Mouse (Mus musculus): ENCODE data around the gene Zbtb48. TPM values are rescaled to one million over a fixed set of nuclear protein-coding genes. Genes with fewer than 3 reads are reported as not detected.

Gene Zbtb48
- polyA plus RNA-seq, 1 experiment, result 7.2 TPM

DNA sequence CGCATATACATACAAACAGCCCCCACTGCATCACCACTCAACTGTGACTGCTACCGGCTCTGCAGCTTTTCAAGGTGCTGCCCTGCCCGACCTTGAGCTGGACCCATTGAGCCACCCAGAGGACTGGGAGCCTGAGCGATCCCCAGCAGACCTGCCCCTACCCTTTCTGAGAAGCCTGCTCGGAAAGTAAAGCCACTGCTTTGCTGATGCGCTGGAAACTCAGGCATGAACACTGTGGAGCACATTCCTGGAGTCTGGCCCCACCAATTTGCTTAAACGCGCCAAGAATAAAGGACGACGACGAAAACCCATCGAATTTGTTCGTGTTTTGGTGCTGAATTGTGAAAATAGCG is 19.3 kb downstream of the Zbtb48 start:
- Histone ChIP-seq H3K4me3 (peak overlapping the region; percentile 55), H3K4me2 (ENCODE audit: low read depth) (peak overlapping the region; percentile 100), H3ac (ENCODE audit: control insufficient read depth, insufficient read length) (no peak overlapping the region), H3K27me3 (ENCODE audit: control insufficient read depth, insufficient read depth, insufficient read length) (no peaks in the 10 kb centered on the region), H3K36me3 (ENCODE audit: control insufficient read depth, insufficient read depth) (no peaks in the 10 kb centered on the region), H3K79me2 (ENCODE audit: control insufficient read depth, insufficient read depth) (peaks cover 35% of the 10 kb centered on the region)
- no peak for TF ChIP-seq TCF12 (IDR thresholded peaks at IDR 0.05; ENCODE audit: insufficient read depth, poor library complexity, severe bottlenecking)

DNA sequence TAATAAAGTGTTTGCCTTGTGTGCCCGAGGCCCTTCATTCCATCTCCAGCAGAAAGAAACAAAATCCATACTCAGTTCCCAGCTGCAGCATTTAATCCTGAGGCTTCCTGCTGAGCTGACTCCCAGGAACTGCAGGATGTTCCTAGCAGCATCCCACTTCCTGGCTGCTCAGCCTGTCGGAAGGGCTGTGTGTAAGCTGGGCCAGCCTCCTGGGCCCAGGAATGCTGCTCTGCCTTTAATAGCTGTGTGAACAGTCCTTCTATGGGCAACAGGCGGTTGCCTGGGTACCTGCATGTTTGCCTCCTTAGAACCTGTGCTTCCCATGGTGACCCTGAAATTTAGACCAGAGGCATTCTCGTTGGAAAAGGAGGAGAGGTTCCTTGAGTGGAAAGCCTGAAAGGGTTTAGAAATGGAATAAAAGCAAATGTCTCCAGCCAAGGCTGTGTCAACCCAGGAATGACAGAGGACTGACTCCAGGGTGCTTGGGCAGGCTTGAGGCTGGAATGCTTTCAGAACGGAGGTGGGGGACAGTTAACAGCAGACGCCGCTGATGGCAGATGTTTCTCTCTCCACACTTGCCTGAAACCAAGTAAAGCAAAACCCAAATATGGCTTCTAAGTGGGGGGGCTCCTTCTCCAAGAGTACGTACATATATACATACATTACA is 19.9 kb downstream of the Zbtb48 start:
- TF ChIP-seq MYOD1 (IDR thresholded peaks at IDR 0.05; ENCODE audit: control insufficient read depth in 1 of 3, insufficient read length in 2 of 3, low read depth in 2 of 3) (no peak), POLR2A (IDR thresholded peaks at IDR 0.05; ENCODE audit: insufficient read length, low read depth) (peak; percentile 9)
- Histone ChIP-seq H3K27me3 (ENCODE audit: control insufficient read depth, insufficient read depth, insufficient read length) (no peaks in the 10 kb centered on the region), H3K36me3 (ENCODE audit: control insufficient read depth, insufficient read depth) (no peaks in the 10 kb centered on the region), H3K4me3 (peak overlapping the region; percentile 55), H3ac (ENCODE audit: control insufficient read depth, insufficient read length) (no peak overlapping the region), H3K4me2 (ENCODE audit: low read depth) (peak overlapping the region; percentile 100), H3K79me2 (ENCODE audit: control insufficient read depth, insufficient read depth) (peaks cover 30% of the 10 kb centered on the region)

DNA sequence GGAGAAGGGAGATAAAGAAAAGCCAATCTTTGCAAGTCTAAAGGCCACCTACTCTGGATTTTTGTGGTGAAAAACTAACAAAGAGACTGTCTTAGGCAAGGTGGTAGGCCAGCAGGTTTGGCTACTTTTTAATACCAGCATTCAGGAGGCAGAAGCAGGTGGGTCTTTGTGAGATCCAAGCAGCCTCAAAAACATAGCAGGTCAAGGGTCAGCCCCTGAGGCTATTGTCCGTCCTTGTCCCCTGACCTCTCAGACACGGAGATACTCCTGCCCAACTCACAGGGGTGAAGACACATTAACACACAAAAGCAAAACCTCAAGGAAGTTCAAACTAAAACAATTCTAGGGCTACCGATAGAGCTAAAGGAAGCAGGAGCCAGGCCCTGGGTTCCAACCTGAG is 20.7 kb downstream of the Zbtb48 start:
- H3ac ChIP-seq (ENCODE audit: control insufficient read depth, insufficient read length), result no peak overlapping the region
- no peak overlapping the region for H3K4me3 ChIP-seq
- no peaks in the 10 kb centered on the region for H3K36me3 ChIP-seq (ENCODE audit: control insufficient read depth, insufficient read depth)
- TF ChIP-seq TCF12 (IDR thresholded peaks at IDR 0.05; ENCODE audit: insufficient read depth, poor library complexity, severe bottlenecking), result no peak
- TF ChIP-seq E2F4 (IDR thresholded peaks at IDR 0.05; ENCODE audit: insufficient read depth), result no peak
- TF ChIP-seq POLR2A (IDR thresholded peaks at IDR 0.05; ENCODE audit: insufficient read length, low read depth), result no peak
- TF ChIP-seq CEBPB (IDR thresholded peaks at IDR 0.05; ENCODE audit: insufficient read depth, poor library complexity, severe bottlenecking), result no peak
- TF ChIP-seq POLR2AphosphoS2 (IDR thresholded peaks at IDR 0.05; ENCODE audit: insufficient read length, low read depth), result no peak
- TF ChIP-seq TCF3 (IDR thresholded peaks at IDR 0.05; ENCODE audit: insufficient read length, low read depth), result no peak
- TF ChIP-seq MAX (IDR thresholded peaks at IDR 0.05; ENCODE audit: low read depth), result no peak
- no peak for TF ChIP-seq REST (IDR thresholded peaks at IDR 0.05; ENCODE audit: insufficient read depth, insufficient read length)
- TF ChIP-seq MYOD1 (IDR thresholded peaks at IDR 0.05; ENCODE audit: control insufficient read depth in 1 of 3, insufficient read length in 2 of 3, low read depth in 2 of 3), result no peak
- no peaks in the 10 kb centered on the region for H3K27me3 ChIP-seq (ENCODE audit: control insufficient read depth, insufficient read depth, insufficient read length)
- H3K79me2 ChIP-seq (ENCODE audit: control insufficient read depth, insufficient read depth), result peaks cover 23% of the 10 kb centered on the region
- peak overlapping the region; percentile 100 for H3K4me2 ChIP-seq (ENCODE audit: low read depth)

DNA sequence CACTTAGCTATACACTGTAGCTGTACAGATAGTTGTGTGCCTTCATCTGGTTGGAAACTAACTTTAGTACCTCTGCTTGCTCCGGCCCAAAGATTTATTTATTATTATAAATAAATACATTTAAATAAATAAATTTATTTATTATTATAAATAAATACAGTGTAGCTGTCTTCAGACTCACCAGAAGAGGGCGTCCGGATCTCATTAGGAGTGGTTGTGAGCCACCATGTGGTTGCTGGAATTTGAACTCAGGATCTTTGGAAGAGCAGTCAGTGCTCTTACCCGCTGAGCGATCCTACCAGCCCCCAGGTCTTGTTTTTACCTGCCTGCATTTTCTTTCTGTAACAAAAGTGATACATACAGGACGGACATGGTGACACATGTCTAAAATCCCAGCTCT is 21.3 kb downstream of the Zbtb48 start:
- Histone ChIP-seq H3K4me2 (ENCODE audit: low read depth) (no peak overlapping the region), H3ac (ENCODE audit: control insufficient read depth, insufficient read length) (no peak overlapping the region), H3K4me3 (no peak overlapping the region), H3K27me3 (ENCODE audit: control insufficient read depth, insufficient read depth, insufficient read length) (no peaks in the 10 kb centered on the region), H3K79me2 (ENCODE audit: control insufficient read depth, insufficient read depth) (peaks cover 16% of the 10 kb centered on the region), H3K36me3 (ENCODE audit: control insufficient read depth, insufficient read depth) (no peaks in the 10 kb centered on the region)
- TF ChIP-seq TCF12 (IDR thresholded peaks at IDR 0.05; ENCODE audit: insufficient read depth, poor library complexity, severe bottlenecking), result no peak
- no peak for TF ChIP-seq REST (IDR thresholded peaks at IDR 0.05; ENCODE audit: insufficient read depth, insufficient read length)
- no peak for TF ChIP-seq USF1 (IDR thresholded peaks at IDR 0.05; ENCODE audit: low read depth)
- TF ChIP-seq CEBPB (IDR thresholded peaks at IDR 0.05; ENCODE audit: insufficient read depth, poor library complexity, severe bottlenecking), result no peak
- TF ChIP-seq MYOG (IDR thresholded peaks at IDR 0.05; ENCODE audit: control insufficient read depth in 1 of 3, insufficient read depth in 1 of 3, insufficient read length in 2 of 3, low read depth in 2 of 3), result no peak
- TF ChIP-seq TCF3 (IDR thresholded peaks at IDR 0.05; ENCODE audit: insufficient read length, low read depth), result no peak
- TF ChIP-seq POLR2AphosphoS2 (IDR thresholded peaks at IDR 0.05; ENCODE audit: insufficient read length, low read depth), result no peak
- no peak for TF ChIP-seq POLR2A (IDR thresholded peaks at IDR 0.05; ENCODE audit: insufficient read length, low read depth)
- no peak for TF ChIP-seq MYOD1 (IDR thresholded peaks at IDR 0.05; ENCODE audit: control insufficient read depth in 1 of 3, insufficient read length in 2 of 3, low read depth in 2 of 3)
- TF ChIP-seq MAX (IDR thresholded peaks at IDR 0.05; ENCODE audit: low read depth), result no peak

DNA sequence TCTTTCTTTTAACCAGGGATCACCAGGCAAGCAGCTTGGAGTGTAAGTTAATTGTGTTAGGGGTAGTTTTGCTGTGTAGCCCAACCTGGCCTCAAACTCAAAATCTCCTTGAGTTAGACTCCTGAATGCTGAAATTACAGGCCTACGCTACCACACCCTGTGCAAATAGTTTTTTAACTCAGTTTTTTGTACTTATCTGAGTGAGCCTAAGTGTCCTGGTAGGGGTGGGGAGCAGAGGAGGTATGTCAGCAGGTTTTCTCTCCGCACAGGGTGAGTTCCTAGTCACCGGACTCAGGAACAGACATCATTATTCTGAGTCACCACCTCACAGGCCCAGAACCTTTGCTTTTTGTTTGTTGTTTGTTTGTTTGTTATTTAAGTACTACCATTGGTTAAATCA is 25.4 kb downstream of the Zbtb48 start:
- no peak for TF ChIP-seq REST (IDR thresholded peaks at IDR 0.05; ENCODE audit: insufficient read depth, insufficient read length)
- no peak for TF ChIP-seq MAX (IDR thresholded peaks at IDR 0.05; ENCODE audit: low read depth)
- no peak for TF ChIP-seq MYOD1 (IDR thresholded peaks at IDR 0.05; ENCODE audit: control insufficient read depth in 1 of 3, insufficient read length in 2 of 3, low read depth in 2 of 3)
- TF ChIP-seq TCF12 (IDR thresholded peaks at IDR 0.05; ENCODE audit: insufficient read depth, poor library complexity, severe bottlenecking), result no peak
- no peak for TF ChIP-seq POLR2A (IDR thresholded peaks at IDR 0.05; ENCODE audit: insufficient read length, low read depth)
- TF ChIP-seq USF1 (IDR thresholded peaks at IDR 0.05; ENCODE audit: low read depth), result no peak
- H3K27me3 ChIP-seq (ENCODE audit: control insufficient read depth, insufficient read depth, insufficient read length), result no peaks in the 10 kb centered on the region
- peaks cover 4% of the 10 kb centered on the region for H3K79me2 ChIP-seq (ENCODE audit: control insufficient read depth, insufficient read depth)
- no peak overlapping the region for H3K4me3 ChIP-seq
- no peak overlapping the region for H3K4me2 ChIP-seq (ENCODE audit: low read depth)
- no peaks in the 10 kb centered on the region for H3K36me3 ChIP-seq (ENCODE audit: control insufficient read depth, insufficient read depth)
- no peak overlapping the region for H3ac ChIP-seq (ENCODE audit: control insufficient read depth, insufficient read length)

DNA sequence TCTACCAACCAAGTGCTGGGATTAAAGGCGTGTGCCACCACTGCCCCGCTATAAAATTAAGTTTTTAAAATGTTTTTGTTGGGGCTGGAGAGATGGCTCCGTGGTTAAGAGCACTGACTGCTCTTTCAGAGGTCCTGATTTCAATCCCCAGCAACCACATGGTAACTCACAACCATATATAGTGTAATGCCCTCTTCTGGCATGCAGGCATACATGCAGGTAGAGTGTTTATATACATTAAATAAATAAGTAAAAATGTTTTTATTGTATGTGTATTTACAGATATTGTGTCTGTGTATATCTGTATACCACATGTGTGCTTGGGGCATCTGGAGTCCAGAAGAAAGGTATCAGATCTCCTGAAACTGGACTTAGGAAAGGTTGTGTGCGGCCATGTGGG is 26.1 kb downstream of the Zbtb48 start:
- H3ac ChIP-seq (ENCODE audit: control insufficient read depth, insufficient read length), result no peak overlapping the region
- no peak for TF ChIP-seq POLR2AphosphoS2 (IDR thresholded peaks at IDR 0.05; ENCODE audit: insufficient read length, low read depth)
- no peak for TF ChIP-seq REST (IDR thresholded peaks at IDR 0.05; ENCODE audit: insufficient read depth, insufficient read length)
- no peak for TF ChIP-seq E2F4 (IDR thresholded peaks at IDR 0.05; ENCODE audit: insufficient read depth)
- TF ChIP-seq TCF3 (IDR thresholded peaks at IDR 0.05; ENCODE audit: insufficient read length, low read depth), result no peak
- TF ChIP-seq MAX (IDR thresholded peaks at IDR 0.05; ENCODE audit: low read depth), result no peak
- TF ChIP-seq MYOG (IDR thresholded peaks at IDR 0.05; ENCODE audit: control insufficient read depth in 1 of 3, insufficient read depth in 1 of 3, insufficient read length in 2 of 3, low read depth in 2 of 3), result no peak
- no peak for TF ChIP-seq SRF (IDR thresholded peaks at IDR 0.05; ENCODE audit: control insufficient read depth, insufficient read length, low read depth)
- no peak for TF ChIP-seq TCF12 (IDR thresholded peaks at IDR 0.05; ENCODE audit: insufficient read depth, poor library complexity, severe bottlenecking)
- TF ChIP-seq USF1 (IDR thresholded peaks at IDR 0.05; ENCODE audit: low read depth), result no peak
- no peak for TF ChIP-seq POLR2A (IDR thresholded peaks at IDR 0.05; ENCODE audit: insufficient read length, low read depth)
- TF ChIP-seq MYOD1 (IDR thresholded peaks at IDR 0.05; ENCODE audit: control insufficient read depth in 1 of 3, insufficient read length in 2 of 3, low read depth in 2 of 3), result no peak
- TF ChIP-seq CEBPB (IDR thresholded peaks at IDR 0.05; ENCODE audit: insufficient read depth, poor library complexity, severe bottlenecking), result no peak
- H3K4me3 ChIP-seq, result no peak overlapping the region
- peaks cover 4% of the 10 kb centered on the region for H3K79me2 ChIP-seq (ENCODE audit: control insufficient read depth, insufficient read depth)
- H3K4me2 ChIP-seq (ENCODE audit: low read depth), result no peak overlapping the region
- no peaks in the 10 kb centered on the region for H3K36me3 ChIP-seq (ENCODE audit: control insufficient read depth, insufficient read depth)
- no peaks in the 10 kb centered on the region for H3K27me3 ChIP-seq (ENCODE audit: control insufficient read depth, insufficient read depth, insufficient read length)

Data from myocyte (in vitro differentiated cells).